Mouse (Mus musculus): ENCODE results near the gene Tmtc2.

The Tmtc2 gene

GRCm38 (mm10) chr10:105168443-105169102 is 405.7 kb downstream of the Tmtc2 start:
- DNase-seq (ENCODE audit: low spot score in 2 of 2) = no peak

GRCm38 (mm10) chr10:105165291-105165690 is 409.0 kb downstream of the Tmtc2 start:
- DNase-seq (ENCODE audit: low spot score in 2 of 2) = no peak

- DNase-seq (ENCODE audit: low spot score in 2 of 2) = no peak
Observed at GRCm38 (mm10) chr10:105153789-105154188, 420.5 kb downstream of the Tmtc2 start.

- DNase-seq (ENCODE audit: low spot score in 2 of 2) = no peak
Observed at GRCm38 (mm10) chr10:105144382-105144781, 429.9 kb downstream of the Tmtc2 start.

GRCm38 (mm10) chr10:105142201-105142600 is 432.1 kb downstream of the Tmtc2 start:
- DNase-seq (ENCODE audit: low spot score in 2 of 2) = no peak
